Mouse (Mus musculus) stomach, postnatal 0 days (tissue): Measurements from ENCODE around the gene Psd. TPM values are rescaled to one million over a fixed set of nuclear protein-coding genes. Genes with fewer than 3 reads are reported as not detected.
A peak's percentile ranks its signal among the peaks of the same experiment; 100 is the strongest.

Source experiments
- ATAC-seq: fragments of 200-750 bp; cut with Nextera tagmentation; 2 replicates; pipeline ENCODE4 v1.8.0; 2017; ENCODE audit not compliant: low FRiP score, low TSS enrichment
- DNase-seq: peaks from one replicate; pipeline ENCODE4 v3.0.0-alpha.2; 2016; ENCODE audit warnings: low spot score
- H3K27ac ChIP-seq: fragments of 300-500 bp; sonication (generic); replicated peaks from 2 replicates; pipeline ENCODE4 v1.5.1; 2014; ENCODE audit warnings: mild to moderate bottlenecking, control low read depth
- H3K27me3 ChIP-seq: fragments of 300-500 bp; sonication (generic); 2 replicates; pipeline ENCODE4 v1.6.1; 2014; ENCODE audit warnings: low read length; ENCODE audit not compliant: control insufficient read depth, insufficient read depth
- H3K36me3 ChIP-seq: fragments of 300-500 bp; sonication (generic); 2 replicates; pipeline ENCODE4 v1.6.1; 2014; ENCODE audit warnings: low read length, mixed read lengths; ENCODE audit not compliant: control insufficient read depth, insufficient read depth
- H3K4me1 ChIP-seq: fragments of 300-500 bp; sonication (generic); replicated peaks from 2 replicates; pipeline ENCODE4 v1.6.1; 2014; ENCODE audit warnings: antibody characterized with exemption; ENCODE audit not compliant: control insufficient read depth, insufficient read depth
- H3K4me2 ChIP-seq: fragments of 300-500 bp; sonication (generic); replicated peaks from 2 replicates; pipeline ENCODE4 v1.6.1; 2014; ENCODE audit warnings: low read depth, mild to moderate bottlenecking, control low read depth, moderate library complexity
- H3K4me3 ChIP-seq: fragments of 300-500 bp; sonication (generic); 2 replicates; pipeline ENCODE4 v1.5.1; 2014; ENCODE audit warnings: low read depth, low read length, control low read depth
- H3K9ac ChIP-seq: fragments of 300-500 bp; sonication (generic); 2 replicates; pipeline ENCODE4 v1.6.1; 2014; ENCODE audit warnings: mild to moderate bottlenecking, low read length, control low read depth, mixed read lengths
- H3K9me3 ChIP-seq: fragments of 300-500 bp; sonication (generic); 2 replicates; pipeline ENCODE4 v1.6.1; 2016; ENCODE audit warnings: low read length; ENCODE audit not compliant: control insufficient read depth
- CTCF ChIP-seq: IDR thresholded peaks from 2 replicates; pipeline ENCODE4 v1.5.1; 2016; ENCODE audit warnings: antibody characterized with exemption, low read depth, mild to moderate bottlenecking, moderate library complexity
- EP300 ChIP-seq: optimal IDR thresholded peaks from 2 replicates; pipeline ENCODE3; 2016; ENCODE audit warnings: antibody characterized with exemption
- WGBS: fragments of 180-500 bp; shearing (Covaris S2); extraction: QIAGEN DNeasy Blood & Tissue Kit; methylation state at CpG from one replicate; pipeline ENCODE4 v1.1.7; 2014; 5-methylcytosine and 5-hydroxymethylcytosine counted together
- polyA plus RNA-seq: library from polyadenylated mRNA; unstranded; fragments of >200 nt; fragmentation: Nextera tagmentation; extraction: Ambion mirVana; gene quantifications from 2 replicates; pipeline ENCODE4 v1.2.1, GENCODE M21; 2015

Psd gene
- polyA plus RNA-seq, 1 experiment from 2014 or later, result 44.9 TPM

DNA sequence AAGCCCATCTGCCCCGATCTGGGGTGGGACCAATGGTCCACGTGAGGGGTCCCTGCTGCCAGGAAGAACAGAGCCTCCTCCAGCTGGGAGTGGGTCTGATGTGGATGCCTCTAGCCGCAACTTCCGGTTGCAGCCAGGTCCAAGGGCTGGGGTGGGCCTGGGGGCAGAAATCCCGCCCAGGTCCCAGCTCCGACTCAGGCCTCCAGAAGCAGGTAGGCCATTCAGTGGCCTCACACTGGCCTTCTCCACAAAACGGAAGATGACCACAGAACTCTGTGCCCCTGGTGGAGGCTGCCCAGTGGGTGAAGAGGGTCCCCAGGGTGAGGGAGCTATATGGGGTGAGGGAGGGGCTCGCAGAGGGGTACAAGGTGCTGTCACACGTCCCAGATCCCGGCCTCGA is 2.6 kb downstream of the Psd start:
- no peak overlapping the region for H3K4me3 ChIP-seq
- no peak for DNase-seq
- WGBS, result 70% methylated on average over 11 of the region's 11 CpGs
- TF ChIP-seq CTCF, result no peak
- no peak for TF ChIP-seq EP300
- peaks cover 6% of the 10 kb centered on the region for H3K4me1 ChIP-seq
- no peak for ATAC-seq
- no peaks in the 10 kb centered on the region for H3K9me3 ChIP-seq
- no peak overlapping the region for H3K4me2 ChIP-seq
- H3K36me3 ChIP-seq, result no peaks in the 10 kb centered on the region
- no peak overlapping the region for H3K27ac ChIP-seq
- H3K27me3 ChIP-seq, result no peaks in the 10 kb centered on the region; the same call in 1 of the 2 replicates
- no peak overlapping the region for H3K9ac ChIP-seq

DNA sequence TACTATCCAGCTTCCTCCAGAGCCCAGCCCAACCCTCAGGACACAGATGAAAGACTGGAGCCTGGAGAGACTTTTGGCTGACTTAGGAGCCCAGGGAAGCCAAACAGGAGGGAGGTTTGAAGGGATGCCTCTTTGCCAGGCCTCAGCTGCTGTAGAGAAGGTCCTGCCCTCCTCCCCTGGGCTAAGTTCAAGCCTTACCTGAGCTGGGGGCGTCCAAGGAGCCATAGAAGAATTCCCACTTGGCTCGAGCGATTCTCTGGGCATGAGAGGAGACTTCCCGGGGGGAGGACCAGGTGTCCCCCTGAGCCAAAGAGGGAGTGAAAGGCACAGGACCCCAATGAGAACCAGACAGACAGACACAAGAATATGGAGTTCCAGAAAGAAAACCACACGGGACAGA is 3.2 kb downstream of the Psd start:
- H3K4me1 ChIP-seq, result 0 out of 2 replicates have a peak, but pooled peaks cover 2% of the 10 kb centered on the region
- 69% methylated on average over 5 of the region's 5 CpGs for WGBS
- no peak overlapping the region for H3K9ac ChIP-seq
- no peaks in the 10 kb centered on the region for H3K36me3 ChIP-seq
- ATAC-seq (no peak), DNase-seq (no peak)
- no peak overlapping the region for H3K4me2 ChIP-seq
- H3K4me3 ChIP-seq, result no peak overlapping the region
- TF ChIP-seq CTCF (no peak), EP300 (no peak)
- no peaks in the 10 kb centered on the region for H3K9me3 ChIP-seq
- no peak overlapping the region for H3K27ac ChIP-seq
- H3K27me3 ChIP-seq, result no peaks in the 10 kb centered on the region; the same call in 1 of the 2 replicates

DNA sequence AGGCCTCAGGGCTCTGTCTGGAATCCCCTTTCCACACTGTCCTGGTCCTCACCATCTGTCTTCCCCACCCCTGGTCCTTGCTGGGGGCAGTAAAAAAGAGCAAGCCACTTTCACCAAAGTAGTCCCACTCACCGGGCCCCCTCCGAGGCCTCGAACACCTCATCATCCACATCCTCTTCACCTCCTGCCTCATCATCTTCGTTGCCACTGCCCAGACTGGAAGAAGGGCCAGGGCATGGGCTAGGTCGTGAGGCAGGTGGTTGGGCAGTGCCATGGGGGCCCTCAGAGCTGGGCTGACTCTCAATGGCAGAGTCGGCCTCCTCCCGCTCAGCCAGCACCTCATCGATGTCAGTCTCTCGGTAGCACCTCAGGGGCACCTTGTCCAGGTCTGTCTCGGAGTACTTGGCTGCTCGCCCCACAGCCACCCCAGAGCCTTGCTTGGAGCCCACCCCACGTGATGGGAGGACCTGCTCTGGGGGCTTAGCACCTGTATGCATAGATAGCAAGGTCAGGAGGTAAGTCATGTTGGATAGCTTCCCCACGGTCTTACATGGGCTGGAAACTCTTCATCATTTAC is 3.9 kb downstream of the Psd start:
- Histone ChIP-seq H3K9ac (no peak overlapping the region), H3K4me1 (0 out of 2 replicates have a peak, but pooled peaks cover 2% of the 10 kb centered on the region), H3K4me3 (no peak overlapping the region), H3K27ac (no peak overlapping the region), H3K27me3 (peaks cover 1% of the 10 kb centered on the region; the same call in 1 of the 2 replicates), H3K9me3 (no peaks in the 10 kb centered on the region), H3K36me3 (no peaks in the 10 kb centered on the region), H3K4me2 (no peak overlapping the region)
- ATAC-seq, result no peak
- TF ChIP-seq EP300 (no peak), CTCF (no peak)
- 70% methylated on average over 13 of the region's 13 CpGs for WGBS
- DNase-seq, result no peak

DNA sequence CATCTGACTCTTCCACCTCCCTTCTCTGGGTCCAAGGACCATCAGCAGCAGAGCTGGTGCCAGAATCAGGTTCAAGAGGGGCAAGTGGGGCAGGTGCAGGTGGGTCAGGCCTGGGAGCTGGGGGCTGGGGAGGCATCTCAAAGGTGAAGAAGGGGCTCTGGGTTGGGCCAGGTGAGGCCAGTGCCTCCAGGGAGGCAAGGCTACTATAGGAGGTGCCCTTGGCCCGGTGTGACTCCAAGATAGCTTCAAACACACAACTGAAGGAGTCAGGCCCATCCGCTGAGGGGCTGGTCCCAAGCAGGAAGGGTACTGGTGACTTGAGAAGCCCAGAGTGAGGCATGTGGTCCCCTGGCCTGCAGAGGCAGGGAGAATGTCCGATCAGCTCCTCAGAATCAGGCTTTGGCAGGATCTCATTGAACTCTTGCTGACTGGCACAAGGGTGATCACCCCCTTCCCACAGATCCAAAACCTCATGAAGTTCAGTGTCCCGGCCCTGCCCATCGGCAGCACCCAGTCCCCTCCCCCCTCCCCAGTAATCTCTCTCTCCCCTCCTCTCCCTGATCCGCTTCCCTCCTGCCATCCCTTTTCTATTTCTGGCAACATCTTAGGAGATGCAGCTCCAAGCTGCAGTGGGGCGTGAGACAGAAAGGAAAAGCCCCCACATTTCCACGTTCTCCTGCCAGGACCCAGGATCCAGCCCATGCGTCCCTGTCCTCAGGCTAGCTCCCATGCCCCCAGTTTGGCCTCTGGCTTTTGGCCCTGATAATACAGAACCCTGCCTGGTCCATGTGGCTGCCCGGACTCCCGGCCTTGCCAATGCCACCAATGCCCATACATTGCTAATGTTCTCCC is 4.6 kb downstream of the Psd start:
- Histone ChIP-seq H3K4me3 (no peak overlapping the region), H3K27me3 (peaks cover 3% of the 10 kb centered on the region; the same call in 1 of the 2 replicates), H3K9ac (no peak overlapping the region), H3K4me2 (no peak overlapping the region), H3K36me3 (no peaks in the 10 kb centered on the region), H3K4me1 (0 out of 2 replicates have a peak, but pooled peaks cover under 1% of the 10 kb centered on the region), H3K9me3 (no peaks in the 10 kb centered on the region), H3K27ac (no peak overlapping the region; the same call in 1 of the 2 replicates)
- DNase-seq (no peak), ATAC-seq (no peak)
- TF ChIP-seq EP300, result no peak
- TF ChIP-seq CTCF, result no peak
- WGBS, result 62% methylated on average over 11 of the region's 11 CpGs

DNA sequence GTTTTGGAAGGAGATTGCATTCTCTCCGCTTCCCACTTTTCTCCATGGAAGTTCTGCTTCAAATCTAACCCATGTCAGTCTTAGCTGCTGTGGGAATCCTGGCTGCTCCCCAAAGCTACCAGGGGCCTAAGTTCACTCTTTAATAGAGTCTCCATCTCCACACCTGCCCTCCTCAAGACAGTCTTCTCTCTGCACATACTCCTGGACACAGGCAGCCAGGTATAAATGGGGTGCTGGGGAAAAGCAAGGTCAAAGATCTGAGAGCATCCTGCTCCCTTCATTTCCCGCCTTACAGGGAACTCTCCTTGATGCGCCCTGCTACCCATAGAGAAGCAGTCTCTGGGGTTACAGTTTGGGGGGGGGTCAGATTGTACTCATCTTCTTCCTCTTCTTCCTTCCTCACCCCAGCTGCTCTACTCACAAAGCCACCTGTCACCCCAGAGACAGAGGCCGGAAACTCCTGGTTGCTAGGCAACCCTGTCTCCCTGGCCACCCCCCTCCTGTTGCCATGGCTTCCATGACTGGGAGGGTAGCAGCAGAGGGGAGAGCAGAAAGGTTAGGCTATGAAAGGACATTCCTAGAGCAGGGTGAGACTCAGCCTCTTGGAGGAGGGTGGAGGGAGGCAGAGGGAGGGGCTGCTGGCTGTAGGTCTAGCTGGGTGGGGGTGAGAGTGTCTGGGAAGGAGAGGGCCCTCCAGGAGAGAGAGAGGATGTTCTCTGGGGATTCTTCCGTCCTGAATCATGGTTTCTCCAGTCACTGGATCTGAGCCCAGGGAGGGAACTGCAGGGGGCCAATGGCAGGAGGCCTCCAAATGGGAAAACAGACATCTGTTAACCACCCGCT is 5.6 kb downstream of the Psd start:
- 41% methylated on average over 6 of the region's 6 CpGs for WGBS
- ATAC-seq (peak; percentile 24), DNase-seq (no peak)
- Histone ChIP-seq H3K27me3 (peaks cover 3% of the 10 kb centered on the region; the same call in 1 of the 2 replicates), H3K4me2 (no peak overlapping the region), H3K27ac (no peak overlapping the region), H3K4me3 (no peak overlapping the region), H3K4me1 (no peaks in the 10 kb centered on the region), H3K9me3 (no peaks in the 10 kb centered on the region), H3K9ac (no peak overlapping the region), H3K36me3 (no peaks in the 10 kb centered on the region)
- TF ChIP-seq EP300 (no peak), CTCF (no peak)
